Mouse (Mus musculus) heart, postnatal 10 days (tissue): ENCODE results near the gene Cnbp. TPM values are rescaled to one million over a fixed set of nuclear protein-coding genes. Genes with fewer than 3 reads are reported as not detected.

ENCODE experiments used
- DNase-seq, 2 experiments: peaks; one replicate each; pipeline ENCODE4 v3.0.0; 2021
- intact Hi-C: fragments of 180-260 bp; cut with DNase I; formaldehyde crosslinking; loops from one replicate; pipeline ENCODE4 v1.15.1; 2025
- total RNA-seq, 2 experiments: library from RNA; stranded (reverse); gene quantifications; 2 replicates each; pipeline ENCODE4 v1.2.3; 2021

Cnbp gene
- total RNA-seq, 2 experiments from 2014 or later = 308 to 311 TPM

DNA sequence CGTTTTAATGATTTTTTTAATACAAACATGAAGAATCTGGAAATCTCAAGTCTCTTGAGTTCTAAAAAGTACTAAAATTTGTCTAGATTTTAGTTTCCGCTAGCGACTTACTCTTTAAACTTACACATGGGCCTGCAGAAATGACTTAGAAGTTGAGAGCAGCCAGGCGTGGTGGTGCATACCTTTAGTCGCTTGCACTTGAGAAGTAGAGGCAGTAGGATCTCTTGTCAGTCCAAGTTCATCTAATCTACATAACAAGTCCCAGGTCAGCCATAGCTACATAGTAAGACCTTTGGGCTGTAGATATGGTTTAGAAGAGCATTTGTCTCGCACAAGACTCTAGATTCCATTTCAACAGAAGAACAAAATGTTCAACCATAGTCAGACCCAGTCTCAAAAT is 965 bp upstream of the Cnbp start:
- no peak for DNase-seq
- intact Hi-C loops = loop anchor here (5.0 kb wide), 1 partner anchor 35 kb away; the partner anchor contains the start of gene Copg1

DNA sequence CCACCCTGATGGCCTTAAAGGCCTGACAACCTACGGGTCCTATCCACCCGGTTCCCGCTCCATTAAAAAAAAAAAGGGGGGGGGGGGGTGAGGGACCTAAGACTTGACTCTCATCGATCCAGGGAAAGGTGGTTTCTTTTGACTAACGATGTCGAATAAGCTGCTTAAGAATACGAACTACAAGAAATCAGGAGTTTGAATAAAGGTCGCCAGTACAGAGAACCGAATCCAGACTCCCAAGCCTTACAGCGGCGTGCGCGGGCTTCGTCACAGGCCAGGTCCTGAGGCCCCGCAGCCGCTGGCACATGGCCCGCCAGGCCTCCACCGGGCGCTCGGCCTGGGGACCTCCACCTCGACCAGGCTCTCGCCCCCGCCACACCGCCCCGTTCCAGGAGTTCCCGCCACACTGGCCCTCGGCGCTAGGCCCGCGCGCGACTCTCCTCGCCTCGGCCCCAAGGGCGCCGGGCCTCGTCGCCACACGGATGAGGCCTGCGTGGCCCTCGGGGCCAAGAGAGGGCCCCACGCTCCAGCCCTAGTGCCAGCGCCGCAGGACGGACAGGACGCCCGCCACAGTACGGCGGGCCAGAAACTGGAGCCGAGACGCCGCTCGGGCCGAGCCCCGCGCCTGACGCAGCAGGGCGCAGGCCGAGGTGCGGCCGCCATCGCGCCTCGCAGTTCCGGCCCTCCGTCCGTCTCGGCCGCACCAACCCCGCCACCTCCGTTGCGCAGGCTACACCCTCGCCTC is 579 bp downstream of the Cnbp start:
- peak; percentile 71 to 72 for DNase-seq
- intact Hi-C loops = loop anchor here (5.0 kb wide), 1 partner anchor 37 kb away; the partner anchor contains the start of gene Copg1

DNA sequence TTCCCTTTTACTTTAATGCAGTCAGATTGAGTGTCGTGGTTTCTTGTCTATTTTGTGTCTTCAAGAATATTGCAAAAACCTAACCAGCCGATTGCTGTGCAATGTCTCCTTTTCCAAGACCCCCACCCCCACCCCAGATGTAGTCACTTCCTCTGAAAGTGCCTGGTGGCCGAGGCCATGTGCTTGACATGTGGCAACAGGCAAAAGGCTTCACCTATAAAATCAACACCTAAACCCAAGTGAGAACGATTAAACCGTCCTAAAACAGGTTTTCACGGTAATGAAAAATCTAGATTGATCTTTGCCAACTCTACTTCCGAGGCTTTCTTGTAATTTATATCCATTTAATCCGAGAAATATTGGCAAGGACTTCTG is 1.1 kb downstream of the Cnbp start:
- intact Hi-C loops = loop anchor here (5.0 kb wide), 1 partner anchor 38 kb away; the partner anchor contains the start of gene Copg1
- peak in 1 of 2 experiments; percentile 16 for DNase-seq

DNA sequence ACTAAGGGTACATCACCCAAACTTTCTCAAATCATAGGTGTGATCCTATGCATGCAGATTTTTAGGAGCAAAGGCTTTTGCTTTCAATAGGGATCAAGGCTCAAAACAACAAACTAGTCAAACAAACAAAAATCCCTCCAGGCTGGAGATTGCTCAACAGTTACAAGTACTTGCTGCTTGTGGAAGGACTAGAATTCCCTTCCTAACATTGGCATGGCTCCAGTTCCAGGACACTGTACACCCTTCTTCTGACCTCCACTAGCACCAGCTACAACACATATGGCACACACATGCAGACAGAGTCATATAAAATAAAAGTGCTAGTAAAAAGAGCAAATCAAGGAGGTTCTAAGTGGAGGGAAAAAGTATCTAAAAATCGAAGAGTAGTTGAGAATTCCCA is 4.1 kb downstream of the Cnbp start:
- intact Hi-C loops = no loop called here
- peak in 1 of 2 experiments; percentile 18 for DNase-seq

DNA sequence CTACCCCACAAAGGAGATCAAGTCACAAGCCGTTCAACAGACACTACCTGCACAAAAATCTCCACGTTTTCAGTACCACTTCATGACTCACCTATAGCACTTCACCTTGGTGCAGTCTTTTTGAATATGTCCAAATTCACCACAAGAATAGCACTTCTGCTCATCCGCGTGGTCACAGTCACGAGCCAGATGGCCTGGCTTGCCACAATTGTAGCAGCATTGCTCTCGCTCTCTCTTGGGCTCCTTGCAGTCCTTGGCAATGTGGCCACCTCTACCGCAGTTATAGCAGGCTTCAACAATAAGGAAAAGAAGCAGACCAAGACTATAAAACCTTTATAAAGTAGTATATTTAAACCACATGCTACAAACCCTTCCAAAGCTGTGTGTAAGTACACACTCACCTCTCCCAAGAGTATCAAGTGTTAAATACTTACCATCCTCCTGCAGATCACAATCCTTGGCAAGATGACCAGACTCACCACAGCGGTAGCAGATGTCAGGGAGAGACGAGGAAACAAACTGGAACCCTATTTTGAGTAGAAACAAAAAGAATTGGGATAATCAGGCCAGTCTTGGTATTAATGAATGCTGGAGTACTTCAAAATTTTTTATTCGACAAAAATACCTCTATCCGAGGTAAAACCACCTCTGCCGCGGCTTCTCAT is 5.7 kb downstream of the Cnbp start:
- intact Hi-C loops = no loop called here
- no peak for DNase-seq

DNA sequence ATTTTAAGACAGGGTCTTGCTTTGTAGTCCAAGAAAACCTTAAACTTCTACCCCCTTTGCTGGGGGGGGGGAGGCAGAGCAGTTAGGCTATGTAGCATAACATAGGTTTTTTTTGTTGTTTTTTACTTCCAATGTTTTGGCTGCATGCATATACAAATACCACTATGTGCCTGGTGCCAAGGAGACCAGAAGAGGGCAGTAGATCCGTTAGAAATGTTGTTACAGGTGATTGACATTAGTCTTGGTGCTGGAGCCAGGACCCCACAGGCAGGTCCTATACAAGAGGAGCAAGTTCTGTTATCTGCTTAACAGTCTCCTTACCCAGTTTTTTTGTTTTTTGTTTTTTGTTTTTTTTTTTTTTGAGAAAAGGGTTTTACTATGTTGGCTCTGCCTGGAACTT is 8.7 kb downstream of the Cnbp start:
- intact Hi-C loops = no loop called here
- peak in 1 of 2 experiments; percentile 9 for DNase-seq

DNA sequence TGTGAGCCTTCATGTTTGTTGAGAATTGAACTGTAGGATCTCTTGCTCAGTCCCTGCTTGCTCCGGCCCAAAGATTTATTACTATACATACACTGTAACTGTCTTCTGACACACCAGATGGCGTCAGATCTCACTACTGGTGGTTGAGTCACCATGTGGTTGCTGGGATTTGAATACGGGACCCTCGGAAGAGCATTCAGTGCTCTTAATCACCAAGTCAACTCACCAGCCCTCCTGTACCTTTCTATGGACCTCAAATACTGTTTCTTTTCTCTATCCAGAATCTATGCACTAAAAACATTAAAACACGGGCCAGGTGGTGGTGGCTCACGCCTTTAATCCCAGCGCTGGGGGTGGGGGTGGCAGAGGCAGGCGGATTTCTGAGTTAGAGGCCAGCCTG is 9.3 kb downstream of the Cnbp start:
- no peak for DNase-seq
- intact Hi-C loops = no loop called here

DNA sequence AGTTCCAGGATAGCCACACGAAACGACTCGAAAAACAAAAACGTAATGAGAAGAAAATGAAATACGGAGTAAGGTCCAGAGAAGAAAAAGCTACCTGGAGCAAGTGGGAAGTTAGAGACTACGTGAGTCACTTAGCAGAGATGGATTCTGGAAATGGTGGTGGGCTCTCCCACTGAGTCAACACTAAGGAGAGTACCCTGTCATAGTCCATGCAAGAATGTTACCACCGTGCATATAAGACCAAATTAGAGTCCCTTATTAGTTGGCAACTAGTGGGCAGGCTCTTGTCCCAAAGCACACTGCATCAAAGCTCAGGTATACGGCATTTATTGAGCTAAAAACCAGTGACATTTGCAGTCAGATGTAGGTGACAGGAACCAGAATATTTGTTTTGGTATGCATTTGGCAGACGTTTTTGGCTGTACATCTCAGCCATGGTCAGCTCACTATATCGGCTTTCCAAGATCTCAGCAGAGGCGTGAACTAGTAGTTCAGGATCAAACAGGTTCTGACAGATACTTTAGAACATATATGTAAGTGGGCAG is 11.0 kb downstream of the Cnbp start:
- intact Hi-C loops = loop anchor here (2.0 kb wide), 1 partner anchor 47 kb away; the partner anchor contains the start of gene Copg1
- DNase-seq = no peak

DNA sequence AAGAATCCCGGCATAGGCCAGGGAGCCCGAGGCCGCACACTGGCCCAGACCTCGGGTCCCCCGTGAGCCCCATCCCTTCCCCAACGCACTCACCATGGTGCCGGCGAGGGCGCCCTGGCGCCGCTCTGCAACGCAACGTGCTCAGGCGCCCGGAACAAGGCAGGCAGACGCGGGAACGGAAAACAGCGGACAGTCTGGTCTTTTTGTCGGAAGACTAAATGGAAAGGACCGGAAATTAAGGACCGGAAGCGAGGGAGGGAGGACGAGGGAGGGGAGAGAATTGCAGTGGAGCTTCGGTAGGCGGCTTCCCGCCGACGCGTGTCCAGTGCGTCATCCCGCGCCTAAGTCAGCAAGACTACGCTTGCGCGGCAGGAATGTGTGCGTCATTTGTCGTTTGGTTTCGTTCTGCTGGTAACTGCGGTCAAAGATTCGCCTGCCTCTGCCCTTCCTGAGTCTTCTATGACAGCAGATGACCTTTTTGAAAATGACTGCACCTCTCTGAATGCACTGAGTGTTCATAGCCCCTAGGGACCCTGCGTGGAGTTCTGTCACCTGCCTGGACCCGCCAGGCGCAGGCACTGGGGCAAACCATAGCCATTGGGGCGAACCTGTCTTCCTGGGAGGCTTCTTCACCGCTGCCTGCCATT is 12.2 kb downstream of the Cnbp start, which contains the start of gene Isy1:
Isy1 (minus strand) TSS at position 248 of the 647 bp plus-strand sequence.
- peak; percentile 97 for DNase-seq
- intact Hi-C loops = loop anchor here (2.0 kb wide), 1 partner anchor 48 kb away; the partner anchor contains the start of gene Copg1

DNA sequence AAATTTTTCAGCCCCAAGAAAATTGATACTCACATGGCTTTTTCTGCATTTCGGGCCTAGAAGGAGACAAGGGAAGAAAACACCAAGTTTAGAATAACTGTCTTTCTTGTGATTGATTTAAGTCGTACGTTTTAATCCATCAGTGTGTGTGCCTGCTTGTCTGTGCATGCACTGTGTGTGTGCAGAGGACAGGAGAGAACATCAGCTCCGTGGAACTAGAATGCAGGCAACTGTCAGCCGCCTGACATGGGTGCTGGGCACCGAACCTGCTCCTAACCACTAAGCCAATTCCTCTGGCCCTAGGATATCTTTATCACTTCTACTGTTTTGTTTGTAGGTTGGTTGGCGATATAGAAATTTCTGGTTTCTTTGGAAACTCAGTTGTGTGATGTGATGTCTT is 15.2 kb downstream of the Cnbp start, which contains the start of gene Gm45140:
Gm45140 (minus strand) TSS at position 101 of the 400 bp plus-strand sequence.
- intact Hi-C loops = loop anchor here (2.0 kb wide), 1 partner anchor 23 kb away; the partner anchor contains the start of gene Rab43
- no peak for DNase-seq

DNA sequence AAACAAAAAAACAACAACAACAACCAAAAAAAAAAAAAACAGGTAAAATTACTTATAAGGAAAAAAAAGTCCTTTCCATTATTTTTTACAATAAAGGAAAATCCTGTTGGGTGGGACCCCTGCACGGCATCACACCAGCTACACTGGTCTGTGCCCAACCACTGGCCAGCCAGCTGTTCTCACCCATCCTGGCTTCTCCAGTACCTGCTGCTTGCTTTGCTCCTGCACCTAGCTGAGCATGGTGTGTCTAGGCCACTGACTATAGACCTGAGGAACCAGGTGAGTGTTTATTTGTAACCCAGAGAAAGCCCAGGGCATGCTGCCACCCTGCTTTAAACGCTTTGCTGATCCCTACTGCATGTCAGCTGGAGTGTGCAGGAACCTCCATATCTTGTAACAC is 30.5 kb downstream of the Cnbp start:
- DNase-seq = no peak
- intact Hi-C loops = no loop called here

DNA sequence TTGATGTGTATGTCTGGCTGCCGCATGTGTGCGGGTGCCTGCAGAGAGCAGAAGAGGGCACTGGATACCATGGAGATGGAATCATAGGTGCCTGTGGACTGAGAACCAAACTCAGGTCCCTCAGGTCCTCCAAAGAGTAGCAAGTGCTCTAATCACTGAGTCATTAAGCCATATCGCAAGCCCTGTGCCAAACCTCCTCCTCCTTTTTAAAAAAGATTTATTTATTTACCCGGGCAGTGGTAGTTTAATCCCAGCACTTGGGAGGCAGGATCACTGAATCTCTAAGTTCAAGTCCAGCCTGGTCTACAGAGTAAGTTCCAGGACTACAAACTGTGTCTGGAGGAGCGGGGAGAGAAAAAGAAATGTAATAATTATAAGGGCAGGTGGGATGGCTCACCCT is 36.4 kb downstream of the Cnbp start:
- intact Hi-C loops = loop anchor here (5.0 kb wide), 1 partner anchor 52 kb away; no protein-coding TSS in a partner anchor
- no peak for DNase-seq

DNA sequence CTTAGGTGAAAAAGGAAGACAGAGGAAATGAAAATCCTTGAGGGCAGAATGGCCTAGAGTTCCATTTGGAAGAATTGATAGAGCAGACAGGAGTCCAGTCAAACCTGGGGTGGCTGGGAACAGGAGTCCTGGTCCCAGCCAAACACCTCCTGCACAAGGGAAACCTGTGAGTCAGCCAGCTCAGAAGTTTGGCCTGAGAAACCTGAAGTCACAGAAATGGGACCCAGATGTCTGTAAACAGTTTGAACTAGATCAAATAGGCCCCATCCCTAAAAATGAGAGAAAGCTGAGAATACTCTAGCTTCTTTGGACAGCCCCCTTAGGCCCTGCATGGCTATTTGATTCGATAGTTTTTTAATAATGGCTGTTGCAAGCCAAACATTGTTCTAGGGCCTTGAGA is 38.2 kb downstream of the Cnbp start:
- intact Hi-C loops = loop anchor here (2.0 to 5.0 kb wide), 2 partner anchors 24 to 50 kb away; no protein-coding TSS in a partner anchor
- DNase-seq = no peak

DNA sequence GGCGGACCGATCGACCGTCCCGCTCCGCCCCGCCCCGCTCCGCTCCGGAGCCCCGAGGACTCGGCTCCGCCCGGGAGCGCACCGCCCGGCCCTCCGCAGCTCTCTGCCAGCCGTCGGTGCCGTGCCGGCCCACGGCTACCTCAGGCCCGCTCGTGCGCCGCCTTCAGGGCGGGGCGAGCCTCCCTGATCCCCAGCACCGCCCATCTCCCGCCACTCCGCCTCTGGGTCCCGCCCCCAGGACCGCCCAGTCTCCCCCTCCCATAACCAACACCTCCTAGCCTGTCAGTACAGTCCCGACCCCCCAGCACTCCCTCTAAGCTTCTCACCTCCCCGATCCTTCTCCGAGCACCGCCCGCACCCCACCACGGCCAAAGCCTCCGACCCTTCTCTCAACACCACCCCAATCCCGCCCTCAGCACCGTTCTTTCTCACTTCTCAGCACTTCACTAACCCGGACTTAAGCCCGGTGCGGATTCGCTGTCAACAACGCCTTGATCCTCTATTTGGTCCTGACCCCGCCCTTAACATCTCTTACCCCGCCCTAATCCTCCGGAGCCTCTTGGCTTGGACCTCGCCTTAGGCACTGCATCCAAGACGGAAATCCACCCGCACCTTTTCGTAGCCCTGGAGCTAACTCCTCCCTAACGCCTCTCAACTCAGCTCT is 39.1 kb downstream of the Cnbp start, which contains the start of gene Rab43:
Rab43 (minus strand) TSS at position 490 of the 664 bp plus-strand sequence.
- peak; percentile 94 to 96 for DNase-seq
- intact Hi-C loops = loop anchor here (2.0 to 5.0 kb wide), 2 partner anchors 25 to 50 kb away; no protein-coding TSS in a partner anchor

DNA sequence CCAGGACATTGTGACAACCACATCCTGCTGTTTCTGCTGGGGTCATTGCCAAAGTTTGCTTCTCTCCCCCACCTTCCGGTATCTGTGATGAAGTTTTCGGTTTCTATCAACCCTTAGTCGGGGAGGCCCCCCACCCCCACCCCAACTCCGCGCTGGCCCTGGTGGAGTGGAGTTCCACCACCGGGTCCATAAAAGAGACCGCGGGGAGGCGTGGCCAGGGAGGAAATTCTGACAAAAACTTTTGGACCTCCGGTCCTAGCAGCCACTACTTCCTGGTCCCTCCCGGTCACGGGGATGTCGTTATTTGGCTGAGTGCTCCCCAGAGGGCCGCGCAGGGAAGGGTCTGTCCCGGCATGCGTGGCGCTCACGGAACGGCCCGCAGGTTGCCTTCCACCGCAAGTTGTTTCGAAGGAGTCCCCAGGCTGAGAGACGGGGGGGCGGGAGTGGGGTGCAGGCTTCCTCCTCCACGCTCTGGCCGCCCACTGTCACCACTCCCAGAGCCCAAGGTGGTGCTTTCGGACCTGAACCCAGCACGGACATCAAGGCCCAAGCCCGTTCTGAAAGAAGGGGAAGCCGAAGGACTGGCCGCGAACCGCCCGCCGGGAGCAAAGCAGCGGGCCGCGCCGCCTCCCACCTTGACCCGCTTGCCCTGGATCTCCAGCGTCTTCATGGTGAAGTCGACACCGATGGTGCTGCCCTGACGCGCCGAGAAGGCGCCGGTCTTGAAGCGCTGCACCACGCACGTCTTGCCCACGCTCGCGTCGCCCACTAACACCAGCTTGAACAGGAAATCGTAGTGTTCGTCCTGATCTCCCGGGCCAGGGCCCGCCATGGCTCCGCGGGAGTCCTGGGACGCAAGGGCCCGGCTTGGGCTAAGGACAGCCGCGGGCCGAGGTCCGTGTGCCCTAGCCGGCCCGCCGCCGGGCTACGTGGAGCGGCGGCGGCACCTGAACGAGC is 39.9 kb downstream of the Cnbp start:
- intact Hi-C loops = loop anchor here (5.0 kb wide), 1 partner anchor 49 kb away; no protein-coding TSS in a partner anchor
- peak; percentile 78 to 81 for DNase-seq

DNA sequence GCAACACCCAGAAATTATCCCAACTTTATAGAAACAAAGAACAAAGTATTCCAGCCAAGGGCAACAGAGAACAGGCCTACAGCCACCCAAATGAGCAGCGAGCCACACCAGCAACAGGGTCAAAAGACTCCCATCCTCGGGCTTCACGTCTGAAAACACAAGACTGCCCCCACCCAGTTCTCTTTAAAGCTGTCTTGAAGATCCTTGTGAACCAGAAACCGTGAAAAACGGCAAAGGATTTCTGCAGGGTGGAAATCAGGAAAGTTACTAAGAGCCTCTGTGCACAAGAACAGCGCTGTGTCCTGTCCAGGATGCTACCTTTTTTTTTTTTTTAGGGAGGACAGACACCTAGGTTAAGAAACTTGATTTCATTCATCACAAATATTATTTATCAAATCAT is 40.6 kb downstream of the Cnbp start:
- intact Hi-C loops = loop anchor here (5.0 kb wide), 1 partner anchor 48 kb away; no protein-coding TSS in a partner anchor
- no peak for DNase-seq

DNA sequence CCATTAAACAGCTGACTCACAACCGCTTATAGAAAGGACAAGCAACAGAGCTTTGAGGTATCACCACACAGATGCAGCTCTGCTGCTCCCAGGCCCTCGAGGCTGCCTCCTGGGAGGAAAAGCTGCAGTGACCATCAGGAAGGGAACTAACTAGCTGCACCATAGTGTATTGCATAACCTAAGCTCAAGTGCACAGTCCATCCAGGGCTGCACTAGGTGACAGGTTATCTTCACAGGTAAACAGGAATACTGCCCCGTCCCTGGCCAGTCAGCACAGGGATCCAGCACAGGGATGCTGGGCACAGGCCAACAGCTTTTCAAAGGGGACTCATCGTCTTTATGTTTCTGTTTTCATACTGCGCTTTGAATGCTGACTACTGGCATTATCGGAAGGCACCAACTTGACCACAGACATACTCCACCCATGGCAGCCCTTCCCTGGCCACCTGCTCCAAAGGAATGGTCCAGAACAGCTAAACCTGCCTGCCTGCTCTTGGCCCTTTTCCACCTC is 41.2 kb downstream of the Cnbp start:
- no peak for DNase-seq
- intact Hi-C loops = loop anchor here (5.0 kb wide), 1 partner anchor 47 kb away; no protein-coding TSS in a partner anchor

DNA sequence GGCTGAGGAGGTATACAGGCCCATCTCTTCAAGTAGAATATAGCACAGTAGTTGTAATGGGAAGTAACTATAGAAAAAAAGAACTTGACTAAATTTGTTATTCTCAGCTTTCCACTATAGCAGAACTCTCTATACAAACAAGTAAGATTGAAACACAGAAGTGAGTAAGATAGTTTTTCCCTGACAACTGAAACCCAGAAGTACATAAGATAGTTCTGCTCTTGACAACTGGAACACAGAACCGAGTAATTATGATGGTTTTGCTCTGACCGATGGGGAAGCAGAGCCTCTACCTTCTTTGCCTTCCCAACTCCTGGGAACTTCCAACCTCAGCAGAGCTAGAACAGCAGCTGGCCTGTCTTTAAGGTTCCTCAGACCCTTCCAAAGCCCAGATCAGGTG is 41.8 kb downstream of the Cnbp start:
- intact Hi-C loops = no loop called here
- no peak for DNase-seq
